ENCODE assay signal across 10 mouse cellular contexts in the genomic region with DNA sequence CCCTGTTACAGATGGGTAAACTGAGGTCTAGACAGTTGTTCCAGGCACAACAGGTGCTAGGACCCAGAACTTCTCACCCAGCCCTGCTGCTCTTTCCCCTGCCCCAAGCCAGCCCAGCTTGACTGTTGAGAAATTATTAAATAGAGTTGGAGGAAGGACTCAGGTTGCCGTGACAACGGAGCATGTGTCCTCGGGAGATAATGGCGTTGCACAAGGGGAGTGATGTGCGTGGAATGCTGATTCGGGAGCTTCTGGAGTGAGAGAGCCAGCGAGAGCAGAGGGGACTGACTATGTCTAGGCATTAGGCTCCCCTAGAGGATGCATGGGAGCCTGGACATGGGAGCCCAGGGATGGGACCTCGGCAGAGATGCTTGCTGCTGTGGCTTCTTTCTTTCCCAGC. TPM values are rescaled to one million over a fixed set of nuclear protein-coding genes. Genes with fewer than 3 reads are reported as not detected.
DNase-seq lines count a peak whose midpoint lies in the region; ATAC-seq lines count a peak whose summit lies in the region.
"Had no signal": no experiment of that assay in that cellular context is flagged by ENCODE, and none has a peak within 500 bp of the region (broad histone marks: within the 10 kb centered on the region; RNA-seq: fewer than 3 reads in every experiment).

No protein-coding gene starts in this region.

- peak overlapping the region; percentile 94 for H3K27ac ChIP-seq in hindbrain, embryonic 13.5 days
- H3K27ac ChIP-seq: limb, embryonic 15.5 days had no signal

- peak; percentile 74 for ATAC-seq in hindbrain, embryonic 13.5 days (ENCODE audit: low FRiP score)
- no peak for ATAC-seq in CD4-positive, CD25-positive, alpha-beta regulatory T cell, adult 4 months

- no peaks in the 10 kb centered on the region for H3K9me3 ChIP-seq in hindbrain, embryonic 13.5 days
- H3K9me3 ChIP-seq: limb, embryonic 15.5 days had no signal

- H3K9ac ChIP-seq in hindbrain, embryonic 13.5 days, result peak overlapping the region; percentile 60; the same call in 1 of the 2 replicates
- H3K9ac ChIP-seq: limb, embryonic 15.5 days had no signal

- peak; percentile 11 for DNase-seq in adrenal gland, postnatal 10 days
- DNase-seq in adrenal gland, adult 2 months, result no peak
- peak; percentile 86 for DNase-seq in mesoderm, embryonic 11.5 days (ENCODE audit: low read depth, low spot score)
- DNase-seq in right cerebral cortex, postnatal 36 days (ENCODE audit: low spot score in 2 of 2), result peak; percentile 61 to 65
- DNase-seq in thymus, postnatal 10 days (ENCODE audit: low spot score in 2 of 2), result no peak
- DNase-seq in kidney, adult 8-10 months, result no peak
- DNase-seq: gastrocnemius, postnatal 14 days had no signal

- peak overlapping the region; percentile 42 for H3K4me2 ChIP-seq in hindbrain, embryonic 13.5 days
- H3K4me2 ChIP-seq: limb, embryonic 15.5 days had no signal

- H3K4me1 ChIP-seq in hindbrain, embryonic 13.5 days (replicated peaks), result peaks cover 98% of the 10 kb centered on the region
- H3K4me1 ChIP-seq: limb, embryonic 15.5 days had no signal

- H3K36me3 ChIP-seq in hindbrain, embryonic 13.5 days, result no peaks in the 10 kb centered on the region
- H3K36me3 ChIP-seq: limb, embryonic 15.5 days had no signal

- H3K4me3 ChIP-seq in hindbrain, embryonic 13.5 days, result no peak overlapping the region
- H3K4me3 ChIP-seq: limb, embryonic 15.5 days had no signal

- 17% methylated on average over 8 of the region's 8 CpGs for WGBS in hindbrain, embryonic 13.5 days

- 0 out of 2 replicates have a peak, but pooled peaks cover 6% of the 10 kb centered on the region for H3K27me3 ChIP-seq in hindbrain, embryonic 13.5 days

RNA-seq across cellular contexts. Expression of a gene that starts 7.7 kb away (rescaled TPM):
- total RNA-seq in adrenal gland, postnatal 10 days (2021), result under 1 TPM; 0.06 to 0.27 TPM
- total RNA-seq in adrenal gland, adult 2 months (2021), result not detected
- polyA plus RNA-seq in adrenal gland, adult 2 months (2012; rRNA removed), result not detected in 2 replicates
- 78.0 and 87.2 TPM in 2 replicates for polyA plus RNA-seq in hindbrain, embryonic 13.5 days (2015; fragmentation: Nextera tagmentation; extraction: Ambion mirVana)
- polyA plus RNA-seq in CD4-positive, CD25-positive, alpha-beta regulatory T cell, adult 4 months (2017; shearing (Covaris generic)), result under 1 TPM in 1 of 2 experiments, not detected in 1; 0.12 TPM

Comparison
In these comparisons a context has a peak if more than half of its experiments do, and no peak if none do; other contexts are left out.
1. DNase-seq: peak in adrenal gland, postnatal 10 days (single experiment), mesoderm, embryonic 11.5 days (single experiment) and right cerebral cortex, postnatal 36 days (2 of 2); none in adrenal gland, adult 2 months (single experiment), thymus, postnatal 10 days (0 of 2) and kidney, adult 8-10 months (0 of 2).
2. RNA of a gene that starts 7.7 kb away (polyA plus RNA-seq): 78.0 to 87.2 TPM in hindbrain, embryonic 13.5 days; 0.12 TPM in CD4-positive, CD25-positive, alpha-beta regulatory T cell, adult 4 months and not detected in adrenal gland, adult 2 months; every median in the first group is over 10 times any median in the second.